Mouse (Mus musculus) limb, embryonic 15.5 days (tissue): ENCODE data around the gene Cadm1. TPM values are rescaled to one million over a fixed set of nuclear protein-coding genes. Genes with fewer than 3 reads are reported as not detected.

Experiments used
- ATAC-seq: fragments of 200-750 bp; cut with Nextera tagmentation; 2 replicates; pipeline ENCODE4 v1.8.0; 2017; ENCODE audit warnings: low read depth, moderate TSS enrichment; ENCODE audit not compliant: insufficient number of reproducible peaks, low FRiP score, low TSS enrichment
- H3K27ac ChIP-seq: fragments of 300-500 bp; sonication (generic); 2 replicates; pipeline ENCODE4 v1.5.1; 2015; ENCODE audit warnings: moderate library complexity, mild to moderate bottlenecking, inconsistent platforms
- H3K27me3 ChIP-seq: fragments of 300-500 bp; sonication (generic); 2 replicates; pipeline ENCODE4 v1.6.1; 2015; ENCODE audit warnings: inconsistent platforms
- H3K36me3 ChIP-seq: fragments of 300-500 bp; sonication (generic); 2 replicates; pipeline ENCODE4 v1.6.1; 2015; ENCODE audit warnings: inconsistent platforms
- H3K4me1 ChIP-seq: fragments of 300-500 bp; sonication (generic); 2 replicates; pipeline ENCODE4 v1.6.1; 2015; ENCODE audit warnings: inconsistent platforms
- H3K4me2 ChIP-seq: fragments of 300-500 bp; sonication (generic); 2 replicates; pipeline ENCODE4 v1.6.1; 2015; ENCODE audit warnings: mild to moderate bottlenecking, inconsistent platforms
- H3K4me3 ChIP-seq: fragments of 300-500 bp; sonication (generic); 2 replicates; pipeline ENCODE4 v1.5.1; 2015; ENCODE audit warnings: mild to moderate bottlenecking, inconsistent platforms
- H3K9ac ChIP-seq: fragments of 300-500 bp; sonication (generic); 2 replicates; pipeline ENCODE4 v1.6.1; 2015; ENCODE audit warnings: inconsistent platforms
- H3K9me3 ChIP-seq: fragments of 300-500 bp; sonication (generic); 2 replicates; pipeline ENCODE4 v1.6.1; 2016; ENCODE audit warnings: inconsistent platforms
- WGBS: fragments of 180-500 bp; shearing (Covaris S2); methylation state at CpG from one replicate; pipeline ENCODE4 v1.1.7; 2015; 5-methylcytosine and 5-hydroxymethylcytosine counted together
- polyA plus RNA-seq: library from polyadenylated mRNA; unstranded; fragments of >200 nt; fragmentation: Nextera tagmentation; extraction: Ambion mirVana; gene quantifications from 2 replicates; pipeline ENCODE4 v1.2.1, GENCODE M21; 2015

Cadm1 gene
- polyA plus RNA-seq, 1 experiment from 2014 or later, result 30.0 TPM

DNA sequence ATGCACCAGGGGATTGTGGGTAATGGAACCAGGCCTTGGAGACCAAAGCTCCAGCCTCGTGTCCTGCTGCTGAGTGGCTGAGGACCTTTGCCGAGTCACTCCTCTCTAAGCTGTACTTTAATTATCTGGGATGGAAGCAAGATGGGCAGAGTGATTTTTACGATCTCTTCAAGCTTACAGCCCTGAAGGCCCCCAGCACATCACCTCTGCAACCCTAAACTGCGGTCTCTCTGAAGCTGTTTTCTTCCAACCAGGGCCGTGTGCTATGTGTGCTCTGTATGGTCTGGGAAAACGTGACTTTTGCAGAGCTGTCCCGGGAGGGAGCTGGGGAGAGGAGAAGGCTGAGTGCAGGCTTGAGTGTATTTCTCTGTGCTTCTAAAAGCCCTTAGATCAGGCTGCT is 364.7 kb downstream of the Cadm1 start:
- Histone ChIP-seq H3K4me2 (no peak overlapping the region), H3K36me3 (no peaks in the 10 kb centered on the region), H3K9me3 (no peaks in the 10 kb centered on the region), H3K27me3 (no peaks in the 10 kb centered on the region), H3K4me1 (peaks cover 9% of the 10 kb centered on the region), H3K9ac (no peak overlapping the region), H3K27ac (no peak overlapping the region), H3K4me3 (no peak overlapping the region)
- WGBS, result 19% methylated on average over 7 of the region's 7 CpGs
- ATAC-seq, result no peak

DNA sequence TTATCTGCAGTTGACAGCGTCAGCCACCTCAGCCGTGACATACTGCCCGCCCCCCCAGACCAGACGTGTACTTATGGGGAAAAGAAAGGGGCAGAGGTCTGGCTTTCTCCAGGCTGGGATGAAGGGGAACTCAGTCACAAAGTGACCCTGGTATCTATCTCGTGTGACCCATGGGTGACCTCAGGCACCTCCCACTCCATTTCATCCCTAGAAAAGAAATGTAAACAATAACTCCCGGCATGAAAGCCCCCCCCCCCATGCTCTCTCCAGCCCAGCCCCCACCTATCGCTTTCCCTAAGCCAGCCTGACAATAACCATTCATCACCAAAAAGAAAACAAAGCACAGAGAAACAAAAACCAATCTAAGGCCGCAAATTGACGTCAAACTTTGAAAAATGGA is 365.1 kb downstream of the Cadm1 start:
- 39% methylated on average over 9 of the region's 9 CpGs for WGBS
- no peaks in the 10 kb centered on the region for H3K27me3 ChIP-seq
- H3K9ac ChIP-seq, result no peak overlapping the region
- H3K4me2 ChIP-seq, result no peak overlapping the region
- H3K27ac ChIP-seq, result no peak overlapping the region
- no peaks in the 10 kb centered on the region for H3K36me3 ChIP-seq
- no peak for ATAC-seq
- no peaks in the 10 kb centered on the region for H3K9me3 ChIP-seq
- H3K4me1 ChIP-seq, result peaks cover 9% of the 10 kb centered on the region
- H3K4me3 ChIP-seq, result no peak overlapping the region

DNA sequence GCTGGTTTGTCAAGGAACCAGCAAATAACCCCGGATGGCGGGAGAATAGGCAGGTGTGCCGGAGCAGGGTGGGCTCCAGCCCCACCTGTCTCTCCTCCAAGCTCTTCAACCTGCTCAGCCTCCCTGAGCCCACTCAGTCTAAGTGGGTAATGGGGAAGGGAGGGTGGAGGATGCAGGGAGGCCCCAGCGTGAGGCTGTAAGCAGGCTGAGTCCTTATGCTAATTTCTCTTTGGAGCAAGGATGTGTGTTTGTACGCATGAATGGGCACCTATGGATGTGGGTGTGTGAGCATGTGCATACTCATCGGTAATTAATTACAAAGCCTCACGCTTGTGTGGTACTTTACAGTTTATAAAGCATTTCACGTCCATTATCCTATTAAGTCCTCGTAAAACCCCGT is 370.8 kb downstream of the Cadm1 start:
- H3K4me1 ChIP-seq, result no peaks in the 10 kb centered on the region
- no peak overlapping the region for H3K4me2 ChIP-seq
- ATAC-seq, result no peak
- no peaks in the 10 kb centered on the region for H3K27me3 ChIP-seq
- H3K9me3 ChIP-seq, result no peaks in the 10 kb centered on the region
- no peak overlapping the region for H3K4me3 ChIP-seq
- H3K36me3 ChIP-seq, result no peaks in the 10 kb centered on the region
- H3K27ac ChIP-seq, result no peak overlapping the region
- WGBS, result 77% methylated on average over 10 of the region's 10 CpGs
- H3K9ac ChIP-seq, result no peak overlapping the region

DNA sequence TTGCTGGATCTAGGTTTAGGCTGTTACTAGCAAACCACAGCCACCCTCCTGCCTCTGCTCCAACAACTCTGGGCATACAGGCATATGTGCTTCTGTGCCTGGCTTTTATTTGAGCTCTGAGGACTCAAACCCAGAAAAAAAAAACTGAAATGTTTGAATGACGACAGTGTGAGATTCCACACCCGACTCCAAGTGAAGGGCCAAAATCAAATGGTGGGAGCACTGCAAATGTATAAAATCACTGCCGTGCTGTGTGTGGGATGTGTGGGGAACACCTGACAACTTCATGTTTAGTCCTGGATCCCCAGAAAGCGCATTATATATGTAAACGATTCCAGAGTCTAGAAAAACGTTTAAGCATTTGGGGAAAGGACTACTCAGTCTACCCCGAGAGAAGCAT is 373.7 kb downstream of the Cadm1 start:
- no peak for ATAC-seq
- H3K9me3 ChIP-seq, result no peaks in the 10 kb centered on the region
- H3K27ac ChIP-seq, result no peak overlapping the region
- H3K9ac ChIP-seq, result no peak overlapping the region
- no peaks in the 10 kb centered on the region for H3K27me3 ChIP-seq
- H3K36me3 ChIP-seq, result no peaks in the 10 kb centered on the region
- H3K4me1 ChIP-seq, result no peaks in the 10 kb centered on the region
- 56% methylated on average over 7 of the region's 7 CpGs for WGBS
- H3K4me3 ChIP-seq, result no peak overlapping the region
- no peak overlapping the region for H3K4me2 ChIP-seq

DNA sequence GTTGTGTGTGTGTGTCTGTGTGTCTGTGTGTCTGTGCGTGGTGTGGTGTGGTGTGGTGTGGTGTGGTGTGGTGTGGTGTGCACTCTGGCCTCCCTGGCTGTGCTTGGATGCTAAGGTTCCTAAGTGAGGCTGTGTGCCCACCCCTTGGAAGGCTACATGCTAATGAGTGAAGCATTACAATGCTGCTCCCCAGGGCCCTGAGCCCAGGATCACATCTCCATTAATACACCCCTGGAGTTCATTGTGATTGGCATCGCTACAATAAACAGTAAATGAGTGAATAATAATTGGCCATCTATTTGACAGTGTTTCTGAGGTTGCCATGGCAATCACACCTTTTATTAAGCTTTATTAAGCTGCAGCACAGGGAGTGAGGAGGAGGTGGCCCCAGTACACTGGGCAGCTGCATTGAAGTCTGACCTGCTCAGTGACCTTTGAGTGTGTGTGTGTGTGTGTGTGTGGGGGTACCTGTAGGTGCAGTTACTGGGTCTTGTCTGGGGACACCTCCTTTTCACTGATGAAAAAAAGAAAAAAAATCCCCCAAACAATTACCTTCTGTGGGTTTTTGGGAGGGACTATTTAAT is 374.5 kb downstream of the Cadm1 start:
- Histone ChIP-seq H3K4me2 (no peak overlapping the region), H3K36me3 (no peaks in the 10 kb centered on the region), H3K27ac (no peak overlapping the region), H3K9me3 (no peaks in the 10 kb centered on the region), H3K4me3 (no peak overlapping the region), H3K27me3 (no peaks in the 10 kb centered on the region), H3K9ac (no peak overlapping the region), H3K4me1 (no peaks in the 10 kb centered on the region)
- 78% methylated on average over 2 of the region's 2 CpGs for WGBS
- ATAC-seq, result no peak

DNA sequence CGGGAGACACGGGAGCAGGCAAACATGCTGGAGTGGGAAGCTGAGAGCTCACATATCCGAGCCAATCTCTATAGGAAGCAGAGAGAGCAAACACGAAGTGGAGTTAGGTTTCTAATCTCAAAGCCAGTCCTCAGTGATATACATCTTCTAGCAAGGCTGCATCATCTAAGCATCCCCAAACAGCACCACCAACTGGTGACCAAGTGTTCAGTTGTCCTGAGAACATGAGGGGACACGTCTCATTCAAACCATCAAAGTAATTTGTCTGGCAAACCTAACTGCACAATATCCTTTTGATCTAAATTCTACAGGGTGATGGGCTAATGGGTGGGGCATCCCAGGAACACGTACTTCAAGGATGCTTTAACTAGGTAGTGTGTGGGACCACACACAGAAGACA is 376.5 kb downstream of the Cadm1 start:
- 51% methylated on average over 6 of the region's 6 CpGs for WGBS
- Histone ChIP-seq H3K27me3 (no peaks in the 10 kb centered on the region), H3K4me3 (no peak overlapping the region), H3K4me2 (no peak overlapping the region), H3K9ac (no peak overlapping the region), H3K4me1 (no peaks in the 10 kb centered on the region), H3K36me3 (no peaks in the 10 kb centered on the region), H3K9me3 (no peaks in the 10 kb centered on the region), H3K27ac (no peak overlapping the region)
- ATAC-seq, result no peak
